Mouse (Mus musculus) ES-CJ7 (cell line): ENCODE measurements around the gene Defb18.

Source experiments
- DNase-seq: peaks from one replicate; pipeline ENCODE4 v3.0.0; 2011; ENCODE audit warnings: low read depth, low spot score

The Defb18 gene

DNA sequence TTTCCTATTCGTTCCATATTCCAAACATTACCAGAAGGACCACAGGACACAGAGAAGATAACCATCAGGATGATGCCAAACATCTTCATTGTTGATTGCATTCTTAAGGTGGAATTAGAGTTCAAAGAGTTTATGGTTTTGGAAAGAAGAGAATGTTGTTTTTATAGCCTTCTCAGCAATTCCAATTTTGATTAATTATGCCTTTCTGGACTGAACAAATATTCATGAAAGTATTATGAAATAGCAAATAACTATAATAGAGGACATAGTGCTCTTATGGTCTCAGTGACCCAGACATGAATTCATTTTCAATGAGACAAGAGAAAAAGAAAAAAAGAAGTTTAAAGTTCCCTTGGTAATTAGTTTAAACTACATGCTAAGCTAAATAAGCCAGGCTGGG lies at the start of gene Defb18:
Gene Defb18 (minus strand): TSS at position 101 of the 400 bp plus-strand sequence.
- no peak for DNase-seq

GRCm38 (mm10) chr1:18271095-18271494 lies 33.9 kb upstream of the Defb18 start:
- DNase-seq, result no peak

- DNase-seq, result peak; percentile 93
Observed at GRCm38 (mm10) chr1:18268845-18269244, 31.6 kb upstream of the Defb18 start.

- no peak for DNase-seq
Observed at GRCm38 (mm10) chr1:18265038-18265437, 27.8 kb upstream of the Defb18 start, which contains the start of gene Defb41. TSS of gene Defb41 (minus strand) at chr1:18265138.

- peak; percentile 74 for DNase-seq
Observed at GRCm38 (mm10) chr1:18245801-18246580, 8.7 kb upstream of the Defb18 start.

GRCm38 (mm10) chr1:18223385-18223945 lies 13.8 kb downstream of the Defb18 start:
- peak; percentile 28 for DNase-seq

- no peak for DNase-seq
Observed at GRCm38 (mm10) chr1:18191719-18192118, 45.5 kb downstream of the Defb18 start.

- no peak for DNase-seq
Observed at GRCm38 (mm10) chr1:18190714-18191712, 46.2 kb downstream of the Defb18 start.
